Mouse (Mus musculus) hindbrain, postnatal 0 days (tissue): ENCODE results near the gene Pdzd3. TPM values are rescaled to one million over a fixed set of nuclear protein-coding genes. Genes with fewer than 3 reads are reported as not detected.
A peak's percentile ranks its signal among the peaks of the same experiment; 100 is the strongest.

Source experiments
- ATAC-seq: fragments of 200-750 bp; cut with Nextera tagmentation; 2 replicates; pipeline ENCODE4 v1.8.0; 2017; ENCODE audit warnings: mild to moderate bottlenecking, moderate TSS enrichment, moderate library complexity
- DNase-seq: peaks from one replicate; pipeline ENCODE4 v3.0.0-alpha.2; 2015; ENCODE audit warnings: low spot score
- H3K27ac ChIP-seq: fragments of 300-500 bp; sonication (generic); 2 replicates; pipeline ENCODE4 v1.5.1; 2014; ENCODE audit warnings: mild to moderate bottlenecking
- H3K27me3 ChIP-seq: fragments of 300-500 bp; sonication (generic); 2 replicates; pipeline ENCODE4 v1.6.1; 2014; ENCODE audit warnings: low read length, mixed read lengths; ENCODE audit not compliant: insufficient read depth
- H3K36me3 ChIP-seq: fragments of 300-500 bp; sonication (generic); 2 replicates; pipeline ENCODE4 v1.6.1; 2014; ENCODE audit warnings: low read length, mixed read lengths; ENCODE audit not compliant: insufficient read depth
- H3K4me1 ChIP-seq: fragments of 300-500 bp; sonication (generic); 2 replicates; pipeline ENCODE4 v1.6.1; 2014; ENCODE audit warnings: antibody characterized with exemption, low read length, mixed read lengths; ENCODE audit not compliant: insufficient read depth
- H3K4me2 ChIP-seq: fragments of 300-500 bp; sonication (generic); 2 replicates; pipeline ENCODE4 v1.6.1; 2014; ENCODE audit warnings: low read depth, mild to moderate bottlenecking, low read length, moderate library complexity, mixed read lengths
- H3K4me3 ChIP-seq: fragments of 300-500 bp; sonication (generic); 2 replicates; pipeline ENCODE4 v1.5.1; 2014; ENCODE audit warnings: low read length
- H3K9ac ChIP-seq: fragments of 300-500 bp; sonication (generic); replicated peaks from 2 replicates; pipeline ENCODE4 v1.6.1; 2014; ENCODE audit warnings: mild to moderate bottlenecking, low read length, moderate library complexity, mixed read lengths
- H3K9me3 ChIP-seq: fragments of 300-500 bp; sonication (generic); 2 replicates; pipeline ENCODE4 v1.6.1; 2016; ENCODE audit warnings: low read length, mixed read lengths
- CTCF ChIP-seq: IDR thresholded peaks from 2 replicates; pipeline ENCODE4 v1.5.1; 2016; ENCODE audit warnings: antibody characterized with exemption, control low read depth, low read depth
- WGBS: fragments of 180-500 bp; shearing (Covaris S2); extraction: QIAGEN DNeasy Blood & Tissue Kit; methylation state at CpG from one replicate; pipeline ENCODE4 v1.1.7; 2014; 5-methylcytosine and 5-hydroxymethylcytosine counted together
- polyA plus RNA-seq: library from polyadenylated mRNA; unstranded; fragments of >200 nt; fragmentation: Nextera tagmentation; extraction: Ambion mirVana; gene quantifications from 2 replicates; pipeline ENCODE4 v1.2.1, GENCODE M21; 2015
- total RNA-seq: library from RNA; depleted of rRNA; stranded (reverse); fragments of >200 nt; gene quantifications from 2 replicates; pipeline ENCODE4 v1.2.3, GENCODE M21; 2014

Pdzd3 gene
- total and polyA plus RNA-seq, 2 experiments from 2014 or later: 0.13 to 0.31 TPM

- Histone ChIP-seq H3K9me3 (no peaks in the 10 kb centered on the region), H3K27ac (peak overlapping the region; percentile 65), H3K4me3 (no peak overlapping the region), H3K4me2 (no peak overlapping the region), H3K36me3 (no peaks in the 10 kb centered on the region), H3K27me3 (no peaks in the 10 kb centered on the region), H3K9ac (no peak overlapping the region), H3K4me1 (peaks cover 16% of the 10 kb centered on the region)
- DNase-seq (peak; percentile 62), ATAC-seq (peak; percentile 54; the same call in 1 of the 2 replicates)
- WGBS: 6% methylated on average over 5 of the region's 5 CpGs
- TF ChIP-seq CTCF: no peak
Observed at GRCm38 (mm10) chr9:44254508-44255135, 3.4 kb upstream of the Pdzd3 start.

GRCm38 (mm10) chr9:44253441-44253840 is 2.2 kb upstream of the Pdzd3 start:
- H3K27ac ChIP-seq: no peak overlapping the region

GRCm38 (mm10) chr9:44250445-44250844 is 826 bp downstream of the Pdzd3 start:
- ATAC-seq (peak; percentile 34; the same call in 1 of the 2 replicates), DNase-seq (peak; percentile 47)
- H3K27ac ChIP-seq: no peak overlapping the region
- H3K27me3 ChIP-seq: 0 out of 2 replicates have a peak, but pooled peaks cover 3% of the 10 kb centered on the region
- H3K4me2 ChIP-seq: no peak overlapping the region
- 23% methylated on average over 4 of the region's 4 CpGs for WGBS
- no peaks in the 10 kb centered on the region for H3K9me3 ChIP-seq
- no peak overlapping the region for H3K9ac ChIP-seq
- H3K36me3 ChIP-seq: no peaks in the 10 kb centered on the region
- TF ChIP-seq CTCF: no peak
- H3K4me3 ChIP-seq: no peak overlapping the region
- H3K4me1 ChIP-seq: peaks cover 12% of the 10 kb centered on the region

More at GRCm38 (mm10) chr9:44253441-44253840, 2.2 kb upstream of the Pdzd3 start:
- WGBS: 75% methylated on average over 6 of the region's 6 CpGs
- ATAC-seq: no peak
- no peak for TF ChIP-seq CTCF
- Histone ChIP-seq H3K9ac (no peak overlapping the region), H3K4me3 (no peak overlapping the region), H3K9me3 (no peaks in the 10 kb centered on the region), H3K4me1 (peaks cover 16% of the 10 kb centered on the region), H3K36me3 (no peaks in the 10 kb centered on the region), H3K4me2 (no peak overlapping the region), H3K27me3 (no peaks in the 10 kb centered on the region)
- no peak for DNase-seq

GRCm38 (mm10) chr9:44249181-44250146 is 1.8 kb downstream of the Pdzd3 start:
- H3K36me3 ChIP-seq: no peaks in the 10 kb centered on the region
- H3K9me3 ChIP-seq: no peaks in the 10 kb centered on the region
- 0 out of 2 replicates have a peak, but pooled peaks cover 3% of the 10 kb centered on the region for H3K27me3 ChIP-seq
- no peak overlapping the region for H3K4me2 ChIP-seq
- ATAC-seq: peak; percentile 70
- TF ChIP-seq CTCF: peak; percentile 66
- peaks cover 5% of the 10 kb centered on the region for H3K4me1 ChIP-seq
- no peak overlapping the region for H3K9ac ChIP-seq
- 43% methylated on average over 26 of the region's 26 CpGs for WGBS
- DNase-seq: peak; percentile 64
- H3K4me3 ChIP-seq: no peak overlapping the region
- H3K27ac ChIP-seq: no peak overlapping the region

- no peak overlapping the region for H3K4me2 ChIP-seq
- no peaks in the 10 kb centered on the region for H3K36me3 ChIP-seq
- H3K9ac ChIP-seq: no peak overlapping the region
- H3K4me3 ChIP-seq: no peak overlapping the region
- no peak for ATAC-seq
- H3K9me3 ChIP-seq: no peaks in the 10 kb centered on the region
- H3K27me3 ChIP-seq: 0 out of 2 replicates have a peak, but pooled peaks cover 3% of the 10 kb centered on the region
- no peak for TF ChIP-seq CTCF
- H3K4me1 ChIP-seq: no peaks in the 10 kb centered on the region
- H3K27ac ChIP-seq: no peak overlapping the region
- no peak for DNase-seq
- 85% methylated on average over 6 of the region's 6 CpGs for WGBS
Observed at GRCm38 (mm10) chr9:44247907-44248306, 3.4 kb downstream of the Pdzd3 start.

- WGBS: 43% methylated on average over 2 of the region's 2 CpGs
- no peak overlapping the region for H3K9ac ChIP-seq
- no peaks in the 10 kb centered on the region for H3K4me1 ChIP-seq
- no peaks in the 10 kb centered on the region for H3K36me3 ChIP-seq
- no peak for TF ChIP-seq CTCF
- no peaks in the 10 kb centered on the region for H3K9me3 ChIP-seq
- H3K4me3 ChIP-seq: no peak overlapping the region
- no peak for ATAC-seq
- H3K27ac ChIP-seq: no peak overlapping the region
- H3K4me2 ChIP-seq: no peak overlapping the region
- no peak for DNase-seq
- H3K27me3 ChIP-seq: 0 out of 2 replicates have a peak, but pooled peaks cover 3% of the 10 kb centered on the region
Observed at GRCm38 (mm10) chr9:44243621-44244020, 7.7 kb downstream of the Pdzd3 start.
